Mouse (Mus musculus): ENCODE results near the gene Tktl1. TPM values are rescaled to one million over a fixed set of nuclear protein-coding genes. Genes with fewer than 3 reads are reported as not detected.

Gene Tktl1
- total and polyA plus RNA-seq, 2 experiments from 2014 or later = 0.09 TPM; not detected in 1

- Histone ChIP-seq H3K4me3 (ENCODE audit: low read length) (peak overlapping the region; percentile 47), H3K4me2 (ENCODE audit: low read depth, low read length) (peak overlapping the region; percentile 64), H3K27me3 (ENCODE audit: insufficient read depth, low read length) (no peaks in the 10 kb centered on the region), H3K4me1 (ENCODE audit: insufficient read depth, low read length) (no peaks in the 10 kb centered on the region), H3K9ac (replicated peaks; ENCODE audit: low read length) (peak overlapping the region; percentile 70), H3K36me3 (ENCODE audit: insufficient read depth, low read length) (0 out of 2 replicates have a peak, but pooled peaks cover 7% of the 10 kb centered on the region), H3K27ac (peak overlapping the region; percentile 91), H3K9me3 (ENCODE audit: low read length) (no peaks in the 10 kb centered on the region)
- no peak for DNase-seq (ENCODE audit: low spot score)
- no peak for TF ChIP-seq CTCF (IDR thresholded peaks at IDR 0.05; ENCODE audit: low read depth)
- 37% methylated on average over 31 of the region's 31 CpGs for WGBS
- peak; percentile 13 for ATAC-seq
Observed at GRCm38 (mm10) chrX:74254888-74255565, 78.0 kb downstream of the Tktl1 start.

- Histone ChIP-seq H3K4me1 (ENCODE audit: insufficient read depth, low read length) (no peaks in the 10 kb centered on the region), H3K27ac (no peak overlapping the region), H3K9ac (replicated peaks; ENCODE audit: low read length) (no peak overlapping the region), H3K27me3 (ENCODE audit: insufficient read depth, low read length) (no peaks in the 10 kb centered on the region), H3K4me3 (ENCODE audit: low read length) (no peak overlapping the region), H3K4me2 (ENCODE audit: low read depth, low read length) (no peak overlapping the region), H3K36me3 (ENCODE audit: insufficient read depth, low read length) (0 out of 2 replicates have a peak, but pooled peaks cover 7% of the 10 kb centered on the region), H3K9me3 (ENCODE audit: low read length) (no peaks in the 10 kb centered on the region)
- ATAC-seq (no peak), DNase-seq (ENCODE audit: low spot score) (no peak)
- TF ChIP-seq CTCF (IDR thresholded peaks at IDR 0.05; ENCODE audit: low read depth) = no peak
- 93% methylated on average over 3 of the region's 3 CpGs for WGBS
Observed at GRCm38 (mm10) chrX:74257746-74258145, 80.7 kb downstream of the Tktl1 start.

Other genes with a start within 250 kb of the Tktl1 start
- gene Renbp, start 246.4 kb upstream of the Tktl1 start, total RNA-seq (2014; rRNA removed) = 5.5 and 6.3 TPM in 2 replicates
- gene Renbp, start 246.4 kb upstream of the Tktl1 start, polyA plus RNA-seq (2015; fragmentation: Nextera tagmentation; extraction: Ambion mirVana) = 15.2 and 16.5 TPM in 2 replicates
- gene Hcfc1, start 210.9 kb upstream of the Tktl1 start, total RNA-seq (2014; rRNA removed) = 114 and 133 TPM in 2 replicates
- gene Hcfc1, start 210.9 kb upstream of the Tktl1 start, polyA plus RNA-seq (2015; fragmentation: Nextera tagmentation; extraction: Ambion mirVana) = 27.3 and 34.9 TPM in 2 replicates
- 57.6 and 71.0 TPM in 2 replicates for gene Irak1, start 153.3 kb upstream of the Tktl1 start, total RNA-seq (2014; rRNA removed)
- gene Irak1, start 153.3 kb upstream of the Tktl1 start, polyA plus RNA-seq (2015; fragmentation: Nextera tagmentation; extraction: Ambion mirVana) = 38.7 and 39.2 TPM in 2 replicates
- gene Opn1mw, start 49.8 kb upstream of the Tktl1 start, total RNA-seq (2014; rRNA removed) = not detected in 2 replicates
- gene Opn1mw, start 49.8 kb upstream of the Tktl1 start, polyA plus RNA-seq (2015; fragmentation: Nextera tagmentation; extraction: Ambion mirVana) = 0.14 TPM in 1 of 2 replicates, not detected in the other
- 48.9 and 62.0 TPM in 2 replicates for gene Mecp2, start 41.9 kb upstream of the Tktl1 start, total RNA-seq (2014; rRNA removed)
- gene Mecp2, start 41.9 kb upstream of the Tktl1 start, polyA plus RNA-seq (2015; fragmentation: Nextera tagmentation; extraction: Ambion mirVana) = 12.2 and 12.5 TPM in 2 replicates
- gene Tex28, start 9.4 kb upstream of the Tktl1 start, total RNA-seq (2014; rRNA removed) = not detected in 2 replicates
- gene Tex28, start 9.4 kb upstream of the Tktl1 start, polyA plus RNA-seq (2015; fragmentation: Nextera tagmentation; extraction: Ambion mirVana) = not detected in 2 replicates
- 276 and 324 TPM in 2 replicates for gene Flna, start 72.6 kb downstream of the Tktl1 start, total RNA-seq (2014; rRNA removed)
- gene Flna, start 72.6 kb downstream of the Tktl1 start, polyA plus RNA-seq (2015; fragmentation: Nextera tagmentation; extraction: Ambion mirVana) = 57.2 and 58.6 TPM in 2 replicates
- 55.4 and 66.3 TPM in 2 replicates for gene Emd, start 77.4 kb downstream of the Tktl1 start, total RNA-seq (2014; rRNA removed)
- 15.6 and 18.2 TPM in 2 replicates for gene Emd, start 77.4 kb downstream of the Tktl1 start, polyA plus RNA-seq (2015; fragmentation: Nextera tagmentation; extraction: Ambion mirVana)
- 1,531 and 1,618 TPM in 2 replicates for gene Rpl10, start 93.6 kb downstream of the Tktl1 start, total RNA-seq (2014; rRNA removed)
- gene Rpl10, start 93.6 kb downstream of the Tktl1 start, polyA plus RNA-seq (2015; fragmentation: Nextera tagmentation; extraction: Ambion mirVana) = 375 and 384 TPM in 2 replicates
- gene Taz, start 104.7 kb downstream of the Tktl1 start, total RNA-seq (2014; rRNA removed) = 51.5 and 81.2 TPM in 2 replicates
- gene Taz, start 104.7 kb downstream of the Tktl1 start, polyA plus RNA-seq (2015; fragmentation: Nextera tagmentation; extraction: Ambion mirVana) = 66.0 and 79.0 TPM in 2 replicates
- gene Dnase1l1, start 105.1 kb downstream of the Tktl1 start, total RNA-seq (2014; rRNA removed) = 3.5 and 3.6 TPM in 2 replicates
- 4.1 and 4.3 TPM in 2 replicates for gene Dnase1l1, start 105.1 kb downstream of the Tktl1 start, polyA plus RNA-seq (2015; fragmentation: Nextera tagmentation; extraction: Ambion mirVana)
- 295 and 308 TPM in 2 replicates for gene Atp6ap1, start 119.8 kb downstream of the Tktl1 start, total RNA-seq (2014; rRNA removed)
- gene Atp6ap1, start 119.8 kb downstream of the Tktl1 start, polyA plus RNA-seq (2015; fragmentation: Nextera tagmentation; extraction: Ambion mirVana) = 301 and 317 TPM in 2 replicates
- 365 and 429 TPM in 2 replicates for gene Gdi1, start 127.7 kb downstream of the Tktl1 start, total RNA-seq (2014; rRNA removed)
- 795 and 814 TPM in 2 replicates for gene Gdi1, start 127.7 kb downstream of the Tktl1 start, polyA plus RNA-seq (2015; fragmentation: Nextera tagmentation; extraction: Ambion mirVana)
- gene Fam50a, start 135.8 kb downstream of the Tktl1 start, total RNA-seq (2014; rRNA removed) = 6.4 and 9.7 TPM in 2 replicates
- 57.0 and 58.4 TPM in 2 replicates for gene Fam50a, start 135.8 kb downstream of the Tktl1 start, polyA plus RNA-seq (2015; fragmentation: Nextera tagmentation; extraction: Ambion mirVana)
- 124 and 149 TPM in 2 replicates for gene Plxna3, start 151.8 kb downstream of the Tktl1 start, total RNA-seq (2014; rRNA removed)
- gene Plxna3, start 151.8 kb downstream of the Tktl1 start, polyA plus RNA-seq (2015; fragmentation: Nextera tagmentation; extraction: Ambion mirVana) = 17.9 and 20.1 TPM in 2 replicates
- 34.2 and 56.9 TPM in 2 replicates for gene Lage3, start 176.4 kb downstream of the Tktl1 start, total RNA-seq (2014; rRNA removed)
- 76.4 and 78.1 TPM in 2 replicates for gene Lage3, start 176.4 kb downstream of the Tktl1 start, polyA plus RNA-seq (2015; fragmentation: Nextera tagmentation; extraction: Ambion mirVana)
- gene Ubl4a, start 196.0 kb downstream of the Tktl1 start, total RNA-seq (2014; rRNA removed) = 45.5 and 51.8 TPM in 2 replicates
- gene Ubl4a, start 196.0 kb downstream of the Tktl1 start, polyA plus RNA-seq (2015; fragmentation: Nextera tagmentation; extraction: Ambion mirVana) = 70.7 and 71.8 TPM in 2 replicates
- 4.5 and 5.9 TPM in 2 replicates for gene Slc10a3, start 196.1 kb downstream of the Tktl1 start, total RNA-seq (2014; rRNA removed)
- gene Slc10a3, start 196.1 kb downstream of the Tktl1 start, polyA plus RNA-seq (2015; fragmentation: Nextera tagmentation; extraction: Ambion mirVana) = 5.6 and 6.3 TPM in 2 replicates
- 30.4 and 39.9 TPM in 2 replicates for gene Fam3a, start 216.0 kb downstream of the Tktl1 start, total RNA-seq (2014; rRNA removed)
- 31.1 and 34.0 TPM in 2 replicates for gene Fam3a, start 216.0 kb downstream of the Tktl1 start, polyA plus RNA-seq (2015; fragmentation: Nextera tagmentation; extraction: Ambion mirVana)
- 23.8 and 25.4 TPM in 2 replicates for gene Ikbkg, start 216.0 kb downstream of the Tktl1 start, total RNA-seq (2014; rRNA removed)
- 12.1 and 13.8 TPM in 2 replicates for gene Ikbkg, start 216.0 kb downstream of the Tktl1 start, polyA plus RNA-seq (2015; fragmentation: Nextera tagmentation; extraction: Ambion mirVana)

All from hindbrain, postnatal 0 days (tissue).